Mouse (Mus musculus) heart, embryonic 13.5 days (tissue): ENCODE measurements around the gene Taf11. TPM values are rescaled to one million over a fixed set of nuclear protein-coding genes. Genes with fewer than 3 reads are reported as not detected.
A peak's percentile ranks its signal among the peaks of the same experiment; 100 is the strongest.

ENCODE experiments used
- ATAC-seq: fragments of 200-750 bp; cut with Nextera tagmentation; 2 replicates; pipeline ENCODE4 v1.8.0; 2017; ENCODE audit warnings: moderate TSS enrichment; ENCODE audit not compliant: insufficient number of reproducible peaks, low FRiP score, low TSS enrichment; ENCODE audit errors: extremely low read depth
- H3K27ac ChIP-seq: fragments of 300-500 bp; sonication (generic); replicated peaks from 2 replicates; pipeline ENCODE4 v1.5.1; 2015; ENCODE audit warnings: moderate library complexity, mild to moderate bottlenecking, inconsistent platforms
- H3K27me3 ChIP-seq: fragments of 300-500 bp; sonication (generic); replicated peaks from 2 replicates; pipeline ENCODE4 v1.6.1; 2015; ENCODE audit warnings: mild to moderate bottlenecking, inconsistent platforms
- H3K36me3 ChIP-seq: fragments of 300-500 bp; sonication (generic); 2 replicates; pipeline ENCODE4 v1.6.1; 2015; ENCODE audit warnings: mild to moderate bottlenecking, inconsistent platforms
- H3K4me1 ChIP-seq: fragments of 300-500 bp; sonication (generic); 2 replicates; pipeline ENCODE4 v1.6.1; 2015; ENCODE audit warnings: inconsistent platforms
- H3K4me2 ChIP-seq: fragments of 300-500 bp; sonication (generic); 2 replicates; pipeline ENCODE4 v1.6.1; 2015; ENCODE audit warnings: inconsistent platforms, mild to moderate bottlenecking, moderate library complexity
- H3K4me3 ChIP-seq: fragments of 300-500 bp; sonication (generic); 2 replicates; pipeline ENCODE4 v1.5.1; 2015; ENCODE audit warnings: moderate library complexity, mild to moderate bottlenecking, inconsistent platforms
- H3K9ac ChIP-seq: fragments of 300-500 bp; sonication (generic); 2 replicates; pipeline ENCODE4 v1.6.1; 2015; ENCODE audit warnings: inconsistent platforms, mild to moderate bottlenecking, moderate library complexity
- H3K9me3 ChIP-seq: fragments of 300-500 bp; sonication (generic); 2 replicates; pipeline ENCODE4 v1.6.1; 2016; ENCODE audit warnings: inconsistent platforms
- WGBS: fragments of 180-500 bp; shearing (Covaris S2); methylation state at CpG from one replicate; pipeline ENCODE4 v1.1.7; 2015; ENCODE audit warnings: mixed read lengths; 5-methylcytosine and 5-hydroxymethylcytosine counted together
- polyA plus RNA-seq: library from polyadenylated mRNA; unstranded; fragments of >200 nt; fragmentation: Nextera tagmentation; extraction: Ambion mirVana; gene quantifications from 2 replicates; pipeline ENCODE4 v1.2.1, GENCODE M21; 2015

The Taf11 gene
- polyA plus RNA-seq, 1 experiment from 2014 or later = 44.1 TPM

- H3K9ac ChIP-seq = no peak overlapping the region
- H3K36me3 ChIP-seq = peaks cover 11% of the 10 kb centered on the region
- no peak overlapping the region for H3K4me3 ChIP-seq
- ATAC-seq = no peak
- no peak overlapping the region for H3K4me2 ChIP-seq
- WGBS = 71% methylated on average over 3 of the region's 3 CpGs
- no peak overlapping the region for H3K27ac ChIP-seq
- no peaks in the 10 kb centered on the region for H3K9me3 ChIP-seq
- no peaks in the 10 kb centered on the region for H3K27me3 ChIP-seq
- H3K4me1 ChIP-seq = peaks cover 20% of the 10 kb centered on the region
Measured at GRCm38 (mm10) chr17:27873583-27873982, 36.1 kb downstream of the Taf11 start.

- H3K4me1 ChIP-seq = peaks cover 20% of the 10 kb centered on the region
- WGBS = 86% methylated on average over 3 of the region's 3 CpGs
- H3K4me3 ChIP-seq = no peak overlapping the region
- no peaks in the 10 kb centered on the region for H3K27me3 ChIP-seq
- no peak overlapping the region for H3K4me2 ChIP-seq
- H3K27ac ChIP-seq = no peak overlapping the region
- H3K9ac ChIP-seq = no peak overlapping the region
- H3K36me3 ChIP-seq = peaks cover 6% of the 10 kb centered on the region
- no peaks in the 10 kb centered on the region for H3K9me3 ChIP-seq
- no peak for ATAC-seq
Measured at GRCm38 (mm10) chr17:27871851-27872250, 37.8 kb downstream of the Taf11 start.

- Histone ChIP-seq H3K4me2 (no peak overlapping the region), H3K27ac (no peak overlapping the region), H3K27me3 (no peaks in the 10 kb centered on the region), H3K9ac (no peak overlapping the region), H3K9me3 (no peaks in the 10 kb centered on the region), H3K4me3 (no peak overlapping the region), H3K4me1 (peaks cover 10% of the 10 kb centered on the region; the same call in 1 of the 2 replicates), H3K36me3 (peaks cover 6% of the 10 kb centered on the region)
- WGBS = 73% methylated on average over 4 of the region's 4 CpGs
- ATAC-seq = no peak
Measured at GRCm38 (mm10) chr17:27866737-27867136, 42.9 kb downstream of the Taf11 start.

- ATAC-seq = no peak
- Histone ChIP-seq H3K9me3 (no peaks in the 10 kb centered on the region), H3K4me2 (no peak overlapping the region), H3K27ac (no peak overlapping the region), H3K27me3 (no peaks in the 10 kb centered on the region), H3K4me1 (peaks cover 10% of the 10 kb centered on the region; the same call in 1 of the 2 replicates), H3K9ac (no peak overlapping the region), H3K4me3 (no peak overlapping the region), H3K36me3 (peaks cover 6% of the 10 kb centered on the region)
- 73% methylated on average over 2 of the region's 2 CpGs for WGBS
Measured at GRCm38 (mm10) chr17:27865461-27865860, 44.2 kb downstream of the Taf11 start.

GRCm38 (mm10) chr17:27859131-27859530 lies 50.5 kb downstream of the Taf11 start:
- no peak overlapping the region; the same call in 1 of the 2 replicates for H3K4me3 ChIP-seq

GRCm38 (mm10) chr17:27857649-27858475 lies 51.8 kb downstream of the Taf11 start:
- Histone ChIP-seq H3K9ac (peak overlapping the region; percentile 96), H3K27ac (0 out of 2 replicates have a peak overlapping the region, but pooled peaks have one; percentile 87), H3K4me1 (peaks cover 33% of the 10 kb centered on the region), H3K4me2 (peak overlapping the region; percentile 94), H3K9me3 (no peaks in the 10 kb centered on the region), H3K36me3 (peaks cover 16% of the 10 kb centered on the region), H3K4me3 (peak overlapping the region; percentile 96), H3K27me3 (no peaks in the 10 kb centered on the region)
- ATAC-seq = no peak
- 30% methylated on average over 11 of the region's 11 CpGs for WGBS

More at GRCm38 (mm10) chr17:27859131-27859530, 50.5 kb downstream of the Taf11 start:
- no peaks in the 10 kb centered on the region for H3K27me3 ChIP-seq
- no peak for ATAC-seq
- 0 out of 2 replicates have a peak overlapping the region, but pooled peaks have one; percentile 37 for H3K9ac ChIP-seq
- H3K4me1 ChIP-seq = peaks cover 33% of the 10 kb centered on the region
- WGBS = 53% methylated on average over 2 of the region's 2 CpGs
- peaks cover 4% of the 10 kb centered on the region for H3K36me3 ChIP-seq
- H3K4me2 ChIP-seq = peak overlapping the region; percentile 94; the same call in 1 of the 2 replicates
- no peak overlapping the region for H3K27ac ChIP-seq
- no peaks in the 10 kb centered on the region for H3K9me3 ChIP-seq

- Histone ChIP-seq H3K9me3 (no peaks in the 10 kb centered on the region), H3K4me3 (peak overlapping the region; percentile 96), H3K4me1 (peaks cover 33% of the 10 kb centered on the region), H3K9ac (peak overlapping the region; percentile 96), H3K27me3 (no peaks in the 10 kb centered on the region), H3K27ac (peak overlapping the region; percentile 87), H3K4me2 (peak overlapping the region; percentile 94), H3K36me3 (peaks cover 25% of the 10 kb centered on the region)
- peak; percentile 56 for ATAC-seq
- 1% methylated on average over 52 of the region's 52 CpGs for WGBS
Measured at GRCm38 (mm10) chr17:27856798-27857648, 52.6 kb downstream of the Taf11 start.

GRCm38 (mm10) chr17:27856265-27856797 lies 53.3 kb downstream of the Taf11 start, which contains the start of gene Uhrf1bp1:
Gene Uhrf1bp1, plus strand, starts transcription at chr17:27856441.
- H3K4me1 ChIP-seq = peaks cover 33% of the 10 kb centered on the region
- peak; percentile 80; the same call in 1 of the 2 replicates for ATAC-seq

More at GRCm38 (mm10) chr17:27856265-27856797, 53.3 kb downstream of the Taf11 start, which contains the start of gene Uhrf1bp1:
- Histone ChIP-seq H3K36me3 (peaks cover 29% of the 10 kb centered on the region), H3K4me2 (peak within 1 kb of the TSS; percentile 94), H3K9me3 (no peaks in the 10 kb centered on the region), H3K4me3 (peak within 1 kb of the TSS; percentile 96), H3K27ac (peak within 1 kb of the TSS; percentile 87), H3K27me3 (no peaks in the 10 kb centered on the region), H3K9ac (peak within 1 kb of the TSS; percentile 96)
- under 1% methylated on average over 53 of the region's 54 CpGs for WGBS

Other genes starting within 250 kb of the Taf11 start
- gene Spdef, start 180.9 kb downstream of the Taf11 start, polyA plus RNA-seq = 0.15 and 0.18 TPM in 2 replicates
- gene D17Wsu92e, start 89.2 kb downstream of the Taf11 start, polyA plus RNA-seq = 13.1 and 13.4 TPM in 2 replicates
- gene Snrpc, start 71.7 kb downstream of the Taf11 start, polyA plus RNA-seq = 219 and 230 TPM in 2 replicates
- 3.1 TPM in 2 replicates for gene Uhrf1bp1, start 53.4 kb downstream of the Taf11 start, polyA plus RNA-seq
- gene Anks1, start 538 bp downstream of the Taf11 start, polyA plus RNA-seq = 7.7 and 8.2 TPM in 2 replicates
- gene Tcp11, start 170.8 kb upstream of the Taf11 start, polyA plus RNA-seq = 0.49 and 0.55 TPM in 2 replicates
- 0.69 and 1.1 TPM in 2 replicates for gene Scube3, start 232.3 kb upstream of the Taf11 start, polyA plus RNA-seq